Mouse (Mus musculus) MEL (cell line): ENCODE data around the gene Uaca.

ENCODE experiments used
- RAD21 ChIP-seq: IDR thresholded peaks from 2 replicates; pipeline ENCODE4 v1.6.1; 2011; ENCODE audit warnings: mild to moderate bottlenecking, low read depth, low read length, improper control_type of control experiment
- TAL1 ChIP-seq: IDR thresholded peaks from 2 replicates; pipeline ENCODE4 v1.6.1; 2012; ENCODE audit warnings: mild to moderate bottlenecking, inconsistent platforms, low read length, moderate library complexity, mixed read lengths

DNA sequence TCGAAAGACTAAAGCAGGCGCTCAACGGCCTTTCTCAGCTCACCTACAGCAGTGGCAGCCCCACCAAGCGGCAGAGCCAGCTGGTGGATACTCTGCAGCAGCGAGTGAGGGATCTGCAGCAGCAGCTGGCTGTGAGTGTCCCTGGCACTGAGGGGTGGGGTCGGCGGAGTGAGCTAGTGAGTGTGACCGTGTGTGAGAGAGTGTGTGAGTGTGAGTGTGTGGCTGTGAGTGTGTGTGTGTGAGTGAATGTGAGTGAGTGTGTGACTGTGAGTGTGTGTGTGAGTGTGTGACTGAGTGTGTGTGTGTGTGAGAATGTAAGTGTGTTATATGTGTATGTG, 79.7 kb downstream of the Uaca start:
- TF ChIP-seq RAD21 (no peak), TAL1 (no peak)
